Mouse (Mus musculus) c-Kit-positive CD71-negative TER-119-negative erythroid progenitor cells, embryonic 14.5 days (primary cell): ENCODE measurements at regions not wholly inside any gene's neighbourhood (a gene's known extent, or its start where the extent isn't known, plus 50 kb on each side); places are given as distances from the start of the nearest gene placed in this dataset.

Experiments used
- DNase-seq: peaks from one replicate; pipeline ENCODE4 v3.0.0-alpha.2; 2013; ENCODE audit warnings: low read depth

DNA sequence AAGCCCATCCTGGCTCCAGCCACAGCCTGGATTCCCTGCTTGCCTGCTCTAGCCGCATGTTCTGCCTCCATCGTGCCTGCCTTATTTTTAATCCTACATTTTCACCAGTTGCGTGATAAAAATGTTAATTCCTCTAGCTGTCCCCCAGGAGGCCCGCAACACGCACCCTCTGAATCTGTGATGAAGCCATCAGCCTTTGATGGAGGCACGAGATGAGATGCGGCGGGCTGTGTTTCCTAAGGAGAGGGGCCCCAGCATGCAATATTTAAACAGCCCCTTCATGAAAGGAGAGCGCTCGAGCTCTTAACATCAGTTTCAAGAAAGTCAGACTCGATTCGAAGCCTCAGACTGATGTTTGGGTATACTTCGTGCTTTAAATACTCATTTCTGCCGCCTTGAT, 76.3 kb downstream of the Nptx2 start:
- DNase-seq: no peak

DNA sequence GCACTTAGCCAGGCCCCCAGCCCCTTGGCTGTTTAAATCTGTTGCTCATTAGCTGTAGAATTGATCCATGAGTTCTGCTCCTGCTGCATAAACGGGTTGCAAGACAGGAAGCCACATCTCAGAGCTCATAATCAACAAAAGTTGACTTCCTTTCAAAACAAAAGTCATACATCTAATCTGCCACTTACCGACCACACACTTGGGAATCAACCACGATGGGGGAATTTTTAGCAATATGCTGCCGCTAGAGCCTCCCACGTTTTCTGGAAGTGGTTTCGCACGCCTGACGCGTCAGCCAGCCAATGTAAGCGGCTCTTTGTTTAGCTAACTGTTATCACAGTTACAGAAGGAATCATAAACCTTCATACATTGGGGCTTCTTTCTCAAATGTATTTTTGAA, 77.7 kb downstream of the Nptx2 start:
- DNase-seq: no peak

DNA sequence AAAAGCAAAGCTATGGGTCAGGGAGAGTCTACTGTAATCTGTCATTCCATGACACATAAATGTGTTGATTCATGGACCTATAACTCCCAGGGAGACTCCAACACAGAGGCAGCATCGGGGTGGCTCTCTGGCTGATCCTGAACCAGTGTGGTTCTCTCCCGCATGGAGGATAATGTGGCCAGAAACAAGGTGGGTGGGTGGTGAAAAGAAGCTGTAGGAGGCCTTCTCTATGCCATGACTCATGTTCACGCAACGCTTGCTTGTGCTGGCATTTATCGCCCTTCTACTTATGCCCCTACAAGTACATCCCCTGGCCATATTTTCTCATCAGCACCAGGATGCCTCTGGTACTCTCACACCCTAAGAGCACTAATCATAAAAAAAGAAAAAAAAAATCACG, 86.6 kb downstream of the Nptx2 start:
- no peak for DNase-seq

DNA sequence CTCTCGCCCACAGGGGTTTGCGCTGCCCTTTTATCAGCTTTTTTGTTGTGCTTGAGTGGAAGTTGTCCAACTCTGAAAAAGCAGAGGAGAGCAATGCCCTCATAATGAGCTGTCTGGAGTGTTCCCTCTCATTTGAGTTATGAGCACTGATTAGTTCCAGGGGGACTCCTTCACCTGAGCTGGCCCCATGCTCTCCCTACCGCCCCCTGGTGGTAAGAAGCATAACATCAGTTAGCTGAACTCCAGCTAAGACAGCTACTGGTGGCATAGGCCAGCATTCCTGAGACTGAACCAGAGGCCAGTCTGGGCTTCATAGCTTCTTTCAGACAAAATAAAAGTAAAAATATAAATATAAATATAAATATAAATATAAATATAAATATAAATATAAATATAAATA, 92.9 kb downstream of the Nptx2 start:
- DNase-seq: peak; percentile 1

DNA sequence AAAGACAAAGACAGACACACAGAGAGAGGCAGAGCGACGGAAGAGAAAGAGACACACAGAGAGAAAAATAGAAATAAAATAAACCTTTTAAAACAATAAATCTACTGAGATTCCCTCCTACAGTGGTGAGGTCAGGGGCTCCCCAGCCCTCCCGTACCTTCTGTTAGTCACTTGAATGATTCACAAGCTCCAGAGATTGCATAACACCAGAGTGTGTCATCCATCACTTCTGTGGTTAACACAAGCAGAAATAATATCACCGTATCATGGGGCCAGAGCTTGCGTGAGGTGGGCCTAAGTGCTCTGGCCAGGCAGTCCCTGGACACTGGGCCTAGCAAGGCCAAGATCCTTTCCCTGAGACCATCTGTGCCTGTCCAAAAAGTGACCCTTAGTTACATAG, 93.9 kb downstream of the Nptx2 start:
- DNase-seq: no peak

DNA sequence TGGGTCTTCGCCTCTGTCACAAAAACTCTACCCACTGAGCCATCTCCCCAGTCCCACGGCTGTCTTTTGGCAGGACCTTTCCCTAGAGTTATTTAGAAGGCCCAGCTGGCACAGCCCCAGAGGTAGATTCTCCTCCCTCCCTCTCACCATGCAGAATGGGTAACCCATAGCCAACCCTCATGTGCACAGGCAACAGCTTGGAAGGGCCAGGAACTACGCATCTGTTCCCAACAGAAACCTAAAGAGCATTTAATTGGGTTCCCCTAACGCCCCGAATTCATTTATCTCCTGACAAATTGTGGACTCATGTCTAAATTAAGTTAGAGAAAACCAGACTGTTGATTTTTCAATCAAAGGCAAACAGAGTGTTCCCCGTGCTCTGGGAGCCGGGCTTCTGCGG, 97.1 kb downstream of the Nptx2 start:
- no peak for DNase-seq

DNA sequence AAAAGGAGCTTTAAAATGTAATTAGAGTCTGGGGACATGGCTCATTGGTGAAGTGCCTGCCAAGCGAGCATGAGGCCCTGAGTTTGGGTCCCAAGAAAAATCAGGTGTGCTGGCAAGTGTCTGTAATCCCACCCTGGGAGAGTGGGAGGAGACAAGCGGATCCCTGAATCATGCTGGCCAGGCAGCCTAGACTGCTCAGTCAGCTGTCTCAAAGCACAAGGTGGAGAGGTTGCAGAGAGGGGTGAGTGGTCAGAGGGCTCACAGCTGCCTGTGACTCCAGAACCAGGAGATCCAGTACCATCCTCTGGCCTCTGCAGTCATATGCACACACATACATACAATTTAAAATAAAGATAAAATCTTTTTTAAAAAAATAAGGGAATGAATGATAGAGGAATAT, 97.7 kb downstream of the Nptx2 start:
- DNase-seq: no peak

DNA sequence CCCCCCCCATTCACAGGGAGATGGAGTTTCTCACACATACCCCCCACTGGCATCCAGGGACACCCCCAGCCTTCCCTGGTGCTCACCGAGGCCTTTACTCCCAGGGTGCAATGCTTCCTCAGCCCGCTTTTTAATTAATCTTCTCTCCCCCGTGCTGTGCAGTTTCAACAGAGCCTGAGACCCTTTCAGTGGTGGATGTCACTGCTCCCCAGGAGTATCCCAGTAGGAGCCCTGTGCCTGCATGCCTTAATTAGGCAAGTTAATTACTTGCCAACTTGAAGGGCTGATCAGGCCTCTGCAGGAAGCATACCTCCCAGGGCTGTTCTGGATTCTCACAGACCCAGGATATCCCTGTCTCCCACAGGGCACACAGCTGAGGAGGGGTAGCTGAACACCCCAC, 99.7 kb downstream of the Nptx2 start:
- no peak for DNase-seq

DNA sequence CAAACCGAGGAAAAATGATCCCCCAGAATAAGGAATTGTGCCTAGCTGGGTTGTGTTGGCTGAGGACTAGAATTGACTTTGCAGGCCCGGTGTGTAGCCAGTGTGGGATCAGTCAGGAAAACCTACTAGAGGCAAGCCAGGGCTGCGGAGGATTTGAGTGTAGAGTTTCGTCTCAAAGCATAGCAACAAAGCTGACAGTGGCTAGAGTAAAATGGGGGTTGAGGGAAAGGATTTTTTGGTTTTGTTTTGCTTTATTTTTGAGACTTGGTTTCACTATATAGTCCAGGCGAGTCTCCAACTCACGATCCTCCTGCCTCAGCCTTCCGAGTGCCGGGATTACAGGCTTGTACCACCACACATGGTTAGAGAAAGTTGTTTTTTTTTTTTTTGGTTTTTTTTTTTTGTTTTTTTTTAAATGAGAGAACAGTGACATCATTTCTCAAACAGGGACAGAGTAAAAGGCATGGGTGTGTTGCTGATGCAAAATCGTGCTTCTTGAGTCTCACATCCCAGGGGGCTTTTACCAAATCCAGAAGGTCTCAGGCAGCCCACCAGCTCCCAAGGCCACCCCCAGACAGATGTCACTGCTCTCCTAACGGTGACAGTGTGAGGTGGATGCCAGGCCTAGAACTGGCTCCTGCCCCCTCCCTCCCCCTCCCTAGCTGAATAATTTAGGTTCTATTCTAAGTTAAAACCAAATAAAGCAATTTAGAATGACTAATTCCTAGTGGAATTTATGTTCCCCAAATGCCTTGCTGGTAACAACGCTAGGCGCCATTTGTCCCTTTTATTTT, 101.8 kb downstream of the Nptx2 start:
- DNase-seq: no peak

DNA sequence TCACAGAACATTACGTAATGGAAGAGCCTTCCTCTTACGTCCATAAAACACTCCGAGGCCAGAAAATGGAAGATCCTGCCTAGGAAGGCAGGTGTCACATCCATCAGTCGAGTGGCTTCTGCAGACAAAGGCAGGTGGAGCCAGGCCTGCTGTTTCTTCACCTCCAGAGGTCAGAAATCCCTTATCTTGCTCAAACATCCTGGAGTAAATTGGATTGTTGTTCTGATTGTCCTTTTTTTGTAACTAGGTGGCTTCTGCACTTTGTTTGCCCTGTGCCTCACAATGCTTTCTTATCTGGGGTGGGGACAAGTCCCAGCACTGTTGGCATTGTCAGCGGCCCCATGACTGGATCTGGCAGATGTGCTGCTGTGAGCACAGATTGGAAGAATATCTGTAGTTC, 106.5 kb downstream of the Nptx2 start:
- no peak for DNase-seq

DNA sequence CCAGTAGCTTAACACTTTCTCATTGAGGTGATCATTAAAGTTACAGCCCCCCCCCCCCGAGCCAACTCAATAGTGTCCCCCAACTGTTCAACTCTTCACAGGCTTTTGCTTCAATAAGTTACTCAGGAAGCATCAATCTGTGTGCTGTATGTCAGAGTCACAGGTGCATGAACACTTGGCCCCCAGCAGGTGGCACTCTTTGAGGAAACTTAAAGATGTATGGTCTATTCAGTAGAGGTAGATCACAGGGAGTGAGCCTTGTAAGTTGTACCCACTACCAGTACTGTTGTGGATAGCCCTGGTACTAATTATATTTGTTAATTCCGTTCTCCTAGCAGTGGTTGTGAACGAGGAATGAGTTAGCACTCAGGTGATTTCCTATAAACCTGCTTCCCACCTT, 99.6 kb downstream of the Tmem130 start:
- DNase-seq: no peak

DNA sequence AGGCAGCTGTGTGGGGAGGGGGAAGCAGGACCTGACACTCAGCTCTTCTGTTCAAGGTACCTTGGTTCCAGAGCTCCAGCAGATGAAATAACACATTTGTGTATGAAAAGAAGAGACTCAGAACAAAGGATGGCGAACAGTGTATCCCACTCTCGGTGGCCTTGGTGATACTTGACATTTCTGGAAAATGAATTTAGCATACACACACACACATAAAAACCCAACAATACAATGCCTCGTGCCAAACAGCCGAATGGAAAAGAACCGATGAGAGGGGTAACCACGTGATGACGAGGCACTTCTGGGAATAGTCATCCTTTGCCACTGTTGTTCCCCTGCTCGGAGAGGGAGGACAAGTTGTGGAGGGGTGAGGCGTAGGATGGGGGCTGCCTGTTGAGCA, 97.6 kb downstream of the Tmem130 start:
- DNase-seq: no peak

DNA sequence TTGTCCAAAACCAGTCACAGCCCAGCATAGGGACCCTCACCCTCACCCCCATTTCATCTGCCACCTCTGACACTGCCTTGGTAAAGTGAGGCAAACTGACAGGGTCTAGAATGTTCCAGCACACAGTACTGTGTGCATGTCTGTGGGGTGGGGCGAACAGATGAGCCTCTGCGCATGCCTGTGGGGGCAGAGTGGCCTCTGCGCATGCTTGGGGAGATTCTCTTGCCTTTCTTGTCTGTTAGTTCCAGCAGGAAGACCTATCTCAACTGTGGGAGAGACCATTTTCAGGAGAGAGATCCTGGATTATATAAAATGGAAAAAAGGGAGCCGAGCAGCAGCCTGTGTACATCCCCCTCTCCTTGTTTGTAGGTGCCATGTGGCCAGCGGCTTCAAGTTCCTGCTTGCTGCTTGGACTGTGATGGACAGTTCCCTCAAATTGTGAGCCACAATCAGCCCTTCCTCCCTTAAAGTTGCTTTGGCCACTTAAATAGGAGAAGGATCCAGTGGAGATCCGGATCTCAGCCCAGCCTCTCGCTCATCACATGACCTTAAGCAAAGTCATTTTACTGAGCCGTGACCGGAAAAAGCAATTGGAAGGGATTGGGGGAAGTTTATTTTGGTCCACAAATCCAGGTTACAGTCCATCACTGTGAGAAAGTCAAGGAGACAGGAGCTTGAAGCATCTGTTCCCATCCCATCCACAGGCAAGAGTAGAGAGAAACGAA, 96.9 kb downstream of the Tmem130 start:
- no peak for DNase-seq

DNA sequence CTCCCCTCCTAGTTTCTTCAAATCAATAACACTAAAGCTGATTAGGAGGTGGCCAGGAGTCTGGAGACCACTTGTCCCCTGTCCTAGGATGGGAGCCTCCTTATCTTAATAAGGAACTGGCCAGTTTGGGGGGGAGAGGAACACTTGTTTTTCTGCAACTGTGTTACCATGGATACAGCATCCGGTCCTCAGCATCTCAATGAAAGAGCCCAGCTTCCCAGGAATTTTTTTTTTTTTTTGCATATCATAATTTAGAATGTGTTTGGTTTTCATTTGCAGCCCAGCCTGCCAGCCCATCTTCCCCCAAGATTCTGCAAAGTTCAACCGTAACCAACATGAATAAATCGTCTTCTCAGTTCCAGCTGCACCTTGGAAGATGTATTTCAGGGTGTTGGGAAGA, 93.6 kb downstream of the Tmem130 start:
- no peak for DNase-seq

DNA sequence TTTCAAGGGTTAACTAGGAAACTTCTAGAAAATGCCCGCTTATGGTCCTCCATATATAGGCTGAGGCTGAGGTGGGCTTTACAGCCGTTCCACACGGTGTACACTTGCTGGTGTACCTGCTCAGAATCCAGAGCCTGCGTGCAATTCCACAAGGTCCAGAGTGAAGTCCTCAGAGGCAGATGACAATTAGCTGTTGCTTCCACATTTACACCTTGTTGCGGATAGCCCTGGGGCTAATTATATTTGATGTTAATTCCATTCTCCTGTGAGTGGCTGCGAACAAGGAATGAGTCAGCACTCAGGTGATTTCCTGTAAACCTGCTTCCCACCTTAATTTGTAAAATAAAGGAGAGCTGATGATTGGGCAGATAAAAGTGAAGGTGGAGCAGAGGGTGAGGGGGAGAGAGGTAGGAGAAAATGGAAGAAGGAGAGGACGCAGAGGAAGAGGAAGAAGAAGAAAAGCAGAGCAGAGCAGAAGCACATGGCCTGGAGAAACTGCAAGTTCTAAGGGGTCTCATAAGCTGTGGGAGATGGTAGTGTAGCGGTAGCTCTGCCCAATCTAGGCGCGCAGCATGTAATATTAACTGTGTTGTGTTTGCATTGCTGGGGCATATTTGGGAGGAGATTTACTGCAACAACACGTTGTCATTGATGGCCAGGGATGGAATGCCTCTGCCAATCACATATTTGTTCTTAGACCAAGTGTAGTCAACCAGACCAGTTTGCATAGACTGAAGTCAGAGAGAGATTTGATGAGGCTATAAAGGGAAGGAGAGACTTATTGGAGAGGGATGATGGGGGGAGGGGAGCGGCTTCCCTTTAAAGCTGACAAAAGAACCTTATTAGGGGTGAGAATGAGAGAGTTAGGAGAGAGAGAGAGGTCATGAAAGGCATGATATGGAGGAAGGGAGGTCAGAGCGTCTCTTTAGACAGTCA, 82.5 kb downstream of the Tmem130 start:
- DNase-seq: no peak

DNA sequence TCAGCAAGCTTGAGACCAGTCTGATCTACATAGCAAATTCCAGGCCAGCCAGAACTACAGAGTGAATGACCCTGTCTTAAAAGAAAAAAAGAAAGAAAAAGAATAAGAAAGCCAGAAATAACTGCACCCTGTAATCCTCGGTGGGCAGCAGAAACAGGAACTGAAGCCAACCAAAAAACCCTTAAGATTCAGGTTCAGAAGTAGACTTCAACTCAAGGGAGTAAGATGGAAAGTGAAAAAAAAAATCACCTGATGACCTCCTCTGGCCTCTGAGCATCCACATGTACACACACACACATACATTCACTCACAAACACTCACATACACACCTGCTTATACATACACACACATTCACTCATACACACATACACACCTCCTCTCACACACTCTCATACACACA, 77.4 kb downstream of the Tmem130 start:
- DNase-seq: no peak
